Mouse (Mus musculus): ENCODE results near the gene Eno3.

GRCm38 (mm10) chr11:70701221-70701955, 44.4 kb downstream of the Eno3 start:
- TF ChIP-seq CTCF (IDR thresholded peaks at IDR 0.05; ENCODE audit: low read depth) (no peak), EP300 (IDR thresholded peaks at IDR 0.05; ENCODE audit: low read depth) (no peak)
